Mouse (Mus musculus) spleen, adult 2 months (tissue): ENCODE measurements around the gene Hmga1b. TPM values are rescaled to one million over a fixed set of nuclear protein-coding genes. Genes with fewer than 3 reads are reported as not detected.
"Not testable (repeated sequence)": the region's sequence is repeated elsewhere in the genome, so short reads cannot be mapped to it uniquely, and the experiment has no call there.

Experiments
- DNase-seq, 2 experiments: peaks; one replicate each; pipeline versions ENCODE4 v3.0.0 to v3.0.0-alpha.2; 2012 to 2021; ENCODE audit warnings: low spot score in 2 of 2, low read depth in 1 of 2
- H3K27ac ChIP-seq: fragments of 200-500 bp; 2 replicates; pipeline ENCODE4 v1.5.1; 2012; ENCODE audit warnings: low read length, inconsistent platforms; ENCODE audit not compliant: insufficient read depth
- H3K27me3 ChIP-seq: fragments of 200-500 bp; 2 replicates; pipeline ENCODE4 v1.6.1; 2012; ENCODE audit warnings: mild to moderate bottlenecking, moderate library complexity, low read length, inconsistent platforms; ENCODE audit not compliant: control insufficient read depth, insufficient read depth
- H3K36me3 ChIP-seq: fragments of 200-500 bp; 2 replicates; pipeline ENCODE4 v1.6.1; 2012; ENCODE audit warnings: mild to moderate bottlenecking, low read length, inconsistent platforms; ENCODE audit not compliant: control insufficient read depth, insufficient read depth
- H3K4me1 ChIP-seq: fragments of 200-500 bp; 2 replicates; pipeline ENCODE4 v1.6.1; 2011; ENCODE audit warnings: inconsistent platforms; ENCODE audit not compliant: control insufficient read depth, insufficient read depth, insufficient read length
- H3K4me3 ChIP-seq: fragments of 200-500 bp; 2 replicates; pipeline ENCODE4 v1.5.1; 2011; ENCODE audit warnings: mild to moderate bottlenecking, inconsistent platforms; ENCODE audit not compliant: insufficient read depth, insufficient read length; ENCODE audit errors: extremely low read depth
- CTCF ChIP-seq: fragments of 200-500 bp; IDR thresholded peaks from 2 replicates; pipeline ENCODE4 v1.5.1; 2011; ENCODE audit warnings: mild to moderate bottlenecking, inconsistent platforms; ENCODE audit not compliant: insufficient read depth, insufficient read length, insufficient replicate concordance; ENCODE audit errors: extremely low read depth
- POLR2A ChIP-seq: fragments of 200-500 bp; IDR thresholded peaks from 2 replicates; pipeline ENCODE4 v1.6.1; 2011; ENCODE audit warnings: low read depth, low read length, inconsistent platforms
- WGBS: fragments of 180-500 bp; shearing (Covaris S2); methylation state at CpG from one replicate; pipeline ENCODE4 v1.1.7; 2018; 5-methylcytosine and 5-hydroxymethylcytosine counted together
- polyA plus RNA-seq: library from polyadenylated mRNA; depleted of rRNA; stranded (reverse); fragments of >200 nt; gene quantifications from 2 replicates; pipeline ENCODE4 v1.2.3, GENCODE M21; 2012

Hmga1b gene
- polyA plus RNA-seq, 1 experiment = 0.84 TPM

DNA sequence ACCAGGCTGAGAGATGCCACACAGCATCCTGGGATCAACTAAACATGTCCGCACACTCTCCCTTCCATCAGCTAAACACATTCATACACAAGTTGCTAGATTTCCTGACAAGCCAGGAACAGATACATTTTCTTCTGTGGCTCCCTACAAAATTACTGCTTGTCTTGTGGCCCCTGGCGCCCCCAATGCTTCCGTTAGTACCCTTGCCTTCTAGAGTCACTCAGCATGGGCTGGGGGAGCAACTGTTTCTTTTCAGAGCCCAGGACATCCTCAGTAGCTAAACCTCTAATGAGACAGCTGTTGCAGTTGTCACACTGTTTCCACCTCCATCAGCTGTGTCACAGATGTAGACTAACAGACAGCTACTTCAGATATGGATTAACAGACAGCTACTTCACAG, 10.2 kb downstream of the Hmga1b start:
- no peak for DNase-seq
- TF ChIP-seq CTCF = no peak
- TF ChIP-seq POLR2A = no peak
- Histone ChIP-seq H3K27ac (no peak overlapping the region), H3K27me3 (no peaks in the 10 kb centered on the region), H3K4me1 (no peaks in the 10 kb centered on the region), H3K4me3 (no peak overlapping the region), H3K36me3 (no peaks in the 10 kb centered on the region)
- WGBS = 86% methylated on average over 3 of the region's 3 CpGs

DNA sequence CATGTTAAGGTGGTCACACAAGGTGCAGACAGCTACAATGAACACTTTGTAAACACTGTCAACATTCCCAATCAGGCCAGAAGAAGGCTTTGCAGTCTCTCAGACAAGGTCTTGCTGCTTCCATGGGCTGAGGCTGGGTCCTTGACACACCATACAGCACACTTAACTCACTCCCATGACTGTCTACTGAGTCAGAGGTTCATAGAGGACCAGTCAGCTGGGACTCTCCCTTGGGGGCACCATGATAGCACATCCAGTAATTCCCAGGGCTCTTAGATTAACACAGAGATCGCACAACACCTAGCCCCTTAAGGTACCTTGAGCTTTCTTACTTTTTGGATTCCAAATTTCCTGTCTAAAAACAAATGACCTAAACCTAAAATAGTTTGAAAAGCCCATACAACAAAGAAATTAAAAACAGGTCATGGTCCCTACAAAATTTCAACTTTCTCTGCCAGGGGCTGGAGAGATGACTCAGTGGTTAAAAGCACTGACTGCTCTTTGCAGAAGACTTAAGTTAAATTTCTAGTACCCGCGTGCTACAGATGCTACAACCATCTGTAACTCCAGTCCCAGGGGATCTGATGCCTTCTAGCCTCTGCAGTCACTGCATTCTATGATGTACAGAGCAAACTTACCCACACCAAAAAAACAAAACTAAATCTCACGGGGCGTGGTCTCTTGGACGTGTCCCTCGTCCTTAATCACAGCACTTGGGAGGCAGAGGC, 11.0 kb downstream of the Hmga1b start:
- Histone ChIP-seq H3K36me3 (no peaks in the 10 kb centered on the region), H3K4me1 (no peaks in the 10 kb centered on the region), H3K27me3 (no peaks in the 10 kb centered on the region), H3K4me3 (no peak overlapping the region), H3K27ac (no peak overlapping the region)
- TF ChIP-seq POLR2A (no peak), CTCF (no peak)
- WGBS = 78% methylated on average over 7 of the region's 7 CpGs
- no peak for DNase-seq

GRCm38 (mm10) chr11:120775774-120776469, 13.3 kb downstream of the Hmga1b start:
- Histone ChIP-seq H3K27ac (no peak overlapping the region), H3K36me3 (no peaks in the 10 kb centered on the region), H3K4me3 (no peak overlapping the region), H3K4me1 (no peaks in the 10 kb centered on the region), H3K27me3 (no peaks in the 10 kb centered on the region)
- DNase-seq = peak; percentile 77 to 88
- WGBS = 23% methylated on average over 15 of the region's 15 CpGs
- TF ChIP-seq POLR2A (no peak), CTCF (peak; percentile 100)

DNA sequence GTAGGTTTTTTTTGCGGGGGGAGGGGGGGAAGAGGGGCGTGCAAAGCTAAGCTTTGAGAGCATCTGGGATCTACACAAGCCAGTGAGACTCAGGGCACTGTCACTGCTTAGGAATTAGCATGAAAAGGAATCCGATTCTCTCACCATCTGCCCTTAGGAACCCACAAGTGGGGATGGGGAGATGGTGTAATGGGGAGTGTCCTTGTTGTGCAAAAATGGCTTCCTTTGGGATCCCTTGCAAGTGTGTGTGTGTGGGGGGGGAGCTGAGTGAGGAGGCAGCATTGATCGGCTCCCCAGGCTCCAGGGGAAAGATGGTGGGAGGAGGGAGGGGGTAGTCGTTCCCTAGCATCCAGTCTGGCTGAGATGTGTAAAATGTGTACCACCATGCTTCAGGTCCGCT, 14.5 kb downstream of the Hmga1b start:
- H3K4me1 ChIP-seq = no peaks in the 10 kb centered on the region
- H3K36me3 ChIP-seq = no peaks in the 10 kb centered on the region; the same call in 1 of the 2 replicates
- DNase-seq = no peak
- 61% methylated on average over 6 of the region's 6 CpGs for WGBS
- H3K27ac ChIP-seq = no peak overlapping the region
- H3K4me3 ChIP-seq = no peak overlapping the region
- no peaks in the 10 kb centered on the region for H3K27me3 ChIP-seq
- TF ChIP-seq CTCF (no peak), POLR2A (no peak)

DNA sequence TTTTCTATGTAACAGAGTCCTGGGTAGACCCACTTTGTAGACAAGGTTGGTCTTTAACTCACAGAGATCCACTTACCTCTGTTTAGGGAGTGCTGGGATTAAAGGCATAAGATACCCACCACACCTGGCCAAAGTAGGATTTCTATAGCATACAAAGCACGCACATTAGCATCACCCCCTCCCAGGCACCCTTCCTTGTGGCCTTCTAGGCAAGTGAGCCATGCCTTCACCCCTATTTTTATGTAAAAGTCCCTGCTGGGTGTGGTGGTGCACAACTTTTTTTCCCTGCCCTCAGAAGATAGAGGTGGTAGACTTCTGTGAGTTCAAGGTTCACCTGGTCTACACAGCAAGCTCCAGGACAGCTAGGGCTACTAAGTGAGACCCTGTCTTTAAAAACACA, 17.3 kb downstream of the Hmga1b start:
- Histone ChIP-seq H3K4me3 (no peak overlapping the region), H3K27ac (no peak overlapping the region), H3K27me3 (no peaks in the 10 kb centered on the region), H3K4me1 (peaks cover 6% of the 10 kb centered on the region), H3K36me3 (no peaks in the 10 kb centered on the region; the same call in 1 of the 2 replicates)
- DNase-seq = no peak
- no peak for TF ChIP-seq POLR2A
- WGBS = 92% methylated on average over 1 of the region's 1 CpGs

GRCm38 (mm10) chr11:120781361-120781760, 18.8 kb downstream of the Hmga1b start:
- H3K27ac ChIP-seq, H3K4me3 ChIP-seq, H3K27me3 ChIP-seq, H3K36me3 ChIP-seq, DNase-seq, H3K4me1 ChIP-seq: not testable (repeated sequence)
- WGBS = 94% methylated on average over 6 of the region's 6 CpGs

GRCm38 (mm10) chr11:120783426-120784063, 21.0 kb downstream of the Hmga1b start:
- Histone ChIP-seq H3K4me3 (peak overlapping the region; percentile 96), H3K27me3 (no peaks in the 10 kb centered on the region), H3K27ac (peak overlapping the region; percentile 61), H3K36me3 (peaks cover 7% of the 10 kb centered on the region), H3K4me1 (peaks cover 9% of the 10 kb centered on the region)
- 3% methylated on average over 42 of the region's 42 CpGs for WGBS
- DNase-seq = no peak
- TF ChIP-seq POLR2A (no peak), CTCF (no peak)
